Mouse (Mus musculus) MEL (cell line): ENCODE measurements at regions not wholly inside any gene's neighbourhood (a gene's known extent, or its start where the extent isn't known, plus 50 kb on each side); places are given as distances from the start of the nearest gene placed in this dataset.

Experiments
- DNase-seq: peaks from one replicate; pipeline ENCODE4 v3.0.0; 2011; ENCODE audit warnings: low read depth, low spot score
- H3K27ac ChIP-seq: 2 replicates; pipeline ENCODE4 v1.5.1; 2012; ENCODE audit warnings: low read depth, mild to moderate bottlenecking, control low read depth, low read length, moderate library complexity; ENCODE audit not compliant: control insufficient read depth
- H3K27me3 ChIP-seq, 2 experiments: fragments of 150-350 bp in 1 of 2; sonication (generic) in 1 of 2; 2 replicates each; pipeline ENCODE4 v1.6.1; 2012; ENCODE audit warnings: low read length in 2 of 2, mild to moderate bottlenecking in 2 of 2, improper control_type of control experiment in 1 of 2, moderate library complexity in 1 of 2; ENCODE audit not compliant: insufficient read depth in 2 of 2, control insufficient read depth in 1 of 2
- H3K36me3 ChIP-seq, 2 experiments: 2 replicates each; pipeline ENCODE4 v1.6.1; 2012 to 2014; ENCODE audit warnings: low read length in 2 of 2, improper control_type of control experiment in 1 of 2, inconsistent platforms in 1 of 2, mild to moderate bottlenecking in 1 of 2; ENCODE audit not compliant: insufficient read depth in 2 of 2, control insufficient read depth in 1 of 2
- H3K4me1 ChIP-seq, 2 experiments: fragments of 150-350 bp in 1 of 2; sonication (generic) in 1 of 2; 2 replicates each; pipeline ENCODE4 v1.6.1; 2012; ENCODE audit warnings: low read length in 2 of 2, improper control_type of control experiment in 1 of 2, mild to moderate bottlenecking in 1 of 2; ENCODE audit not compliant: insufficient read depth in 2 of 2, control insufficient read depth in 1 of 2
- H3K4me3 ChIP-seq, 2 experiments: fragments of 150-350 bp in 1 of 2; sonication (generic) in 1 of 2; 2 replicates each; pipeline ENCODE4 v1.5.1; 2012; ENCODE audit warnings: low read depth in 2 of 2, low read length in 2 of 2, mild to moderate bottlenecking in 2 of 2, moderate library complexity in 2 of 2, control low read depth in 1 of 2, improper control_type of control experiment in 1 of 2; ENCODE audit not compliant: control insufficient read depth in 1 of 2, insufficient read depth in 1 of 2
- H3K79me2 ChIP-seq: 2 replicates; pipeline ENCODE4 v1.6.1; 2012; ENCODE audit warnings: mild to moderate bottlenecking, low read length, moderate library complexity; ENCODE audit not compliant: control insufficient read depth, poor library complexity, insufficient read depth
- H3K9ac ChIP-seq: 2 replicates; pipeline ENCODE4 v1.6.1; 2012; ENCODE audit warnings: low read depth, mild to moderate bottlenecking, control low read depth, low read length, moderate library complexity; ENCODE audit not compliant: control insufficient read depth, poor library complexity, severe bottlenecking
- H3K9me3 ChIP-seq: fragments of 150-350 bp; sonication (generic); replicated peaks from 2 replicates; pipeline ENCODE4 v1.6.1; 2012; ENCODE audit warnings: mild to moderate bottlenecking, low read length, improper control_type of control experiment, moderate library complexity; ENCODE audit not compliant: insufficient read depth
- BHLHE40 ChIP-seq: IDR thresholded peaks from 2 replicates; pipeline ENCODE4 v1.6.1; 2012; ENCODE audit warnings: low read depth, mild to moderate bottlenecking, inconsistent platforms, low read length, improper control_type of control experiment, borderline replicate concordance
- CHD1 ChIP-seq: IDR thresholded peaks from 2 replicates; pipeline ENCODE4 v1.6.1; 2012; ENCODE audit warnings: low read depth, mild to moderate bottlenecking, inconsistent platforms, low read length, improper control_type of control experiment
- CTCF ChIP-seq, 3 experiments: IDR thresholded peaks in 2 of 3; conservative IDR thresholded peaks in 1 of 3; 2 replicates each; pipeline ENCODE4 v1.5.1; 2011 to 2012; ENCODE audit warnings: low read length in 3 of 3, low read depth in 2 of 3, mild to moderate bottlenecking in 2 of 3, improper control_type of control experiment in 1 of 3, inconsistent platforms in 1 of 3, mixed read lengths in 1 of 3, moderate library complexity in 1 of 3; ENCODE audit not compliant: control insufficient read depth in 1 of 3, insufficient read depth in 1 of 3, poor library complexity in 1 of 3, severe bottlenecking in 1 of 3
- E2F4 ChIP-seq: IDR thresholded peaks from 2 replicates; pipeline ENCODE4 v1.6.1; 2011; ENCODE audit warnings: low read depth, low read length, improper control_type of control experiment, borderline replicate concordance
- ELF1 ChIP-seq: IDR thresholded peaks from 2 replicates; pipeline ENCODE4 v1.6.1; 2014; ENCODE audit warnings: low read depth, mild to moderate bottlenecking, inconsistent platforms, low read length, improper control_type of control experiment, moderate library complexity
- EP300 ChIP-seq, 2 experiments: IDR thresholded peaks; 2 replicates each; pipeline ENCODE4 v1.6.1; 2011; ENCODE audit warnings: improper control_type of control experiment in 2 of 2, low read length in 2 of 2, low read depth in 1 of 2, mild to moderate bottlenecking in 1 of 2
- ETS1 ChIP-seq: IDR thresholded peaks from 2 replicates; pipeline ENCODE4 v1.6.1; 2012; ENCODE audit warnings: low read depth, mild to moderate bottlenecking, inconsistent platforms, low read length, improper control_type of control experiment, moderate library complexity
- GATA1 ChIP-seq: IDR thresholded peaks from 2 replicates; pipeline ENCODE4 v1.6.1; 2011; ENCODE audit warnings: low read depth, low read length, improper control_type of control experiment
- HCFC1 ChIP-seq: IDR thresholded peaks from 2 replicates; pipeline ENCODE4 v1.6.1; 2012; ENCODE audit warnings: low read depth, mild to moderate bottlenecking, inconsistent platforms, low read length, improper control_type of control experiment, moderate library complexity
- KAT2A ChIP-seq: conservative IDR thresholded peaks from 2 replicates; pipeline ENCODE4 v1.6.1; 2012; ENCODE audit warnings: low read depth, low read length, improper control_type of control experiment, inconsistent platforms
- MAX ChIP-seq: IDR thresholded peaks from 2 replicates; pipeline ENCODE4 v1.6.1; 2011; ENCODE audit warnings: low read length, improper control_type of control experiment
- MAZ ChIP-seq: IDR thresholded peaks from 2 replicates; pipeline ENCODE4 v1.6.1; 2012; ENCODE audit warnings: low read depth, mild to moderate bottlenecking, inconsistent platforms, low read length, improper control_type of control experiment
- MEF2A ChIP-seq: IDR thresholded peaks from 2 replicates; pipeline ENCODE4 v1.6.1; 2014; ENCODE audit warnings: low read depth, mild to moderate bottlenecking, inconsistent platforms, low read length, improper control_type of control experiment; ENCODE audit not compliant: poor library complexity, insufficient replicate concordance, severe bottlenecking; ENCODE audit errors: extremely low read depth
- MXI1 ChIP-seq: IDR thresholded peaks from 2 replicates; pipeline ENCODE4 v1.6.1; 2011; ENCODE audit warnings: mild to moderate bottlenecking, low read depth, low read length, improper control_type of control experiment
- MYB ChIP-seq: IDR thresholded peaks from 2 replicates; pipeline ENCODE4 v1.6.1; 2011; ENCODE audit warnings: mild to moderate bottlenecking, low read depth, low read length, improper control_type of control experiment
- MYC ChIP-seq: IDR thresholded peaks from 2 replicates; pipeline ENCODE4 v1.6.1; 2011; ENCODE audit warnings: low read depth, mild to moderate bottlenecking, low read length, improper control_type of control experiment, moderate library complexity
- POLR2A ChIP-seq, 2 experiments: IDR thresholded peaks; 2 replicates each; pipeline ENCODE4 v1.6.1; 2011 to 2012; ENCODE audit warnings: low read length in 2 of 2, mild to moderate bottlenecking in 2 of 2, control low read depth in 1 of 2, improper control_type of control experiment in 1 of 2, low read depth in 1 of 2, moderate library complexity in 1 of 2; ENCODE audit not compliant: control insufficient read depth in 1 of 2, insufficient read depth in 1 of 2, poor library complexity in 1 of 2
- POLR2AphosphoS2 ChIP-seq: IDR thresholded peaks from 2 replicates; pipeline ENCODE4 v1.6.1; 2011; ENCODE audit warnings: low read length, improper control_type of control experiment
- POLR2AphosphoS5 ChIP-seq: IDR thresholded peaks from 2 replicates; pipeline ENCODE4 v1.6.1; 2012; ENCODE audit warnings: low read depth, borderline replicate concordance, mild to moderate bottlenecking, inconsistent platforms, low read length, moderate library complexity, mixed read lengths
- RCOR1 ChIP-seq: IDR thresholded peaks from 2 replicates; pipeline ENCODE4 v1.6.1; 2012; ENCODE audit warnings: low read depth, mild to moderate bottlenecking, inconsistent platforms, low read length, improper control_type of control experiment
- SIN3A ChIP-seq: IDR thresholded peaks from 2 replicates; pipeline ENCODE4 v1.6.1; 2012; ENCODE audit warnings: low read length, improper control_type of control experiment, inconsistent platforms
- TAL1 ChIP-seq: IDR thresholded peaks from 2 replicates; pipeline ENCODE4 v1.6.1; 2012; ENCODE audit warnings: mild to moderate bottlenecking, inconsistent platforms, low read length, moderate library complexity, mixed read lengths
- TCF12 ChIP-seq: IDR thresholded peaks from 2 replicates; pipeline ENCODE4 v1.6.1; 2014; ENCODE audit warnings: low read depth, mild to moderate bottlenecking, inconsistent platforms, low read length, improper control_type of control experiment, moderate library complexity
- UBTF ChIP-seq: IDR thresholded peaks from 2 replicates; pipeline ENCODE4 v1.6.1; 2012; ENCODE audit warnings: low read depth, mild to moderate bottlenecking, inconsistent platforms, low read length, improper control_type of control experiment, moderate library complexity, borderline replicate concordance; ENCODE audit not compliant: insufficient read depth
- USF1 ChIP-seq: IDR thresholded peaks from 2 replicates; pipeline ENCODE4 v1.6.1; 2014; ENCODE audit warnings: low read depth, mild to moderate bottlenecking, inconsistent platforms, low read length, improper control_type of control experiment, moderate library complexity
- ZKSCAN1 ChIP-seq: IDR thresholded peaks from 2 replicates; pipeline ENCODE4 v1.6.1; 2012; ENCODE audit warnings: low read depth, mild to moderate bottlenecking, inconsistent platforms, low read length, improper control_type of control experiment, moderate library complexity
- ZMIZ1 ChIP-seq: IDR thresholded peaks from 2 replicates; pipeline ENCODE4 v1.6.1; 2012; ENCODE audit warnings: low read depth, mild to moderate bottlenecking, inconsistent platforms, low read length, improper control_type of control experiment, moderate library complexity
- ZNF384 ChIP-seq: IDR thresholded peaks from 2 replicates; pipeline ENCODE4 v1.6.1; 2012; ENCODE audit warnings: low read depth, mild to moderate bottlenecking, inconsistent platforms, low read length, improper control_type of control experiment

- no peak overlapping the region for H3K9ac ChIP-seq
- no peak overlapping the region for H3K27ac ChIP-seq
- H3K4me3 ChIP-seq: no peak overlapping the region
- peaks cover 0 to 5% of the 10 kb centered on the region in 2 experiments; a peak in 3 of 4 replicates for H3K27me3 ChIP-seq
- no peaks in the 10 kb centered on the region for H3K4me1 ChIP-seq
- H3K79me2 ChIP-seq: no peaks in the 10 kb centered on the region
- DNase-seq: no peak
- no peaks in the 10 kb centered on the region for H3K9me3 ChIP-seq
- TF ChIP-seq POLR2AphosphoS2: no peak
- no peaks in the 10 kb centered on the region for H3K36me3 ChIP-seq
These were observed 122.1 kb upstream of the Hes1 start for GRCm38 (mm10) chr16:29942111-29942510.

GRCm38 (mm10) chr16:29943963-29944860 lies 120.0 kb upstream of the Hes1 start:
- no peak overlapping the region for H3K9ac ChIP-seq
- H3K4me3 ChIP-seq: no peak overlapping the region
- H3K4me1 ChIP-seq: no peaks in the 10 kb centered on the region

DNA sequence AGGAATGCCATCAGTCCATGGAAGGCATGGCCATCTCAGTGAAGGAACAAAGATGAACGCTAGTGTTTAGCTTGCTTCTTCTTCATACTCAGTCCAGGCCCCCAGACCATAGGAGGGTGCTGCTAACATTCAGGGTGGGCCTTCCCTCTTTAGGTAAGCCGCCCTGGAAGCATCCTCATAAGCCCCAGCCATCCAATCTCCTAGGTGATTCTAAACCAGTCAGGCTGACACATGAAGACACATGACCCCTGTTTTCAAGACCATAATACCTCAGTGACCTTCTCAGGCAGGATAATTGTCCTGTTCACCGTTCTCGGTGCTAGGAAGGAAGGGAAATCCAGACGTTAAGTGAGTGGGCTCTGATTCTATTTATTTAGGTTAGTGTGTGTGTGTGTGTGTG lies 119.2 kb upstream of the Hes1 start:
- Histone ChIP-seq H3K4me1 (no peaks in the 10 kb centered on the region), H3K4me3 (no peak overlapping the region), H3K36me3 (no peaks in the 10 kb centered on the region), H3K27ac (no peak overlapping the region), H3K79me2 (no peaks in the 10 kb centered on the region), H3K27me3 (peaks cover 1 to 5% of the 10 kb centered on the region in 2 experiments), H3K9ac (no peak overlapping the region), H3K9me3 (no peaks in the 10 kb centered on the region)
- no peak for DNase-seq
- no peak for TF ChIP-seq RCOR1
- TF ChIP-seq MXI1: no peak
- TF ChIP-seq UBTF: no peak
- TF ChIP-seq ZKSCAN1: no peak
- TF ChIP-seq KAT2A: no peak
- no peak for TF ChIP-seq GATA1
- no peak for TF ChIP-seq ETS1
- TF ChIP-seq MYB: no peak
- TF ChIP-seq ELF1: no peak
- TF ChIP-seq ZNF384: no peak
- no peak for TF ChIP-seq USF1
- no peak for TF ChIP-seq MEF2A
- no peak for TF ChIP-seq MAZ
- no peak for TF ChIP-seq POLR2AphosphoS5
- TF ChIP-seq BHLHE40: no peak

More at GRCm38 (mm10) chr16:29943963-29944860, 120.0 kb upstream of the Hes1 start:
- Histone ChIP-seq H3K36me3 (no peaks in the 10 kb centered on the region), H3K27ac (no peak overlapping the region), H3K79me2 (no peaks in the 10 kb centered on the region), H3K9me3 (no peaks in the 10 kb centered on the region), H3K27me3 (peaks cover 1 to 5% of the 10 kb centered on the region in 2 experiments)
- TF ChIP-seq E2F4 (no peak), RCOR1 (no peak), POLR2AphosphoS2 (no peak), ELF1 (no peak), KAT2A (no peak), CTCF (IDR thresholded peaks at IDR 0.05 in 2 of 3, conservative IDR thresholded peaks at IDR 0.05 in 1 of 3; ENCODE audit: control insufficient read depth in 1 of 3, insufficient read depth in 1 of 3, low read depth in 2 of 3, low read length in 3 of 3, poor library complexity in 1 of 3, severe bottlenecking in 1 of 3) (no peak), MAX (no peak), TAL1 (no peak), POLR2A (IDR thresholded peaks at IDR 0.05; ENCODE audit: control insufficient read depth in 1 of 2, insufficient read depth in 1 of 2, low read depth in 1 of 2, low read length in 2 of 2, poor library complexity in 1 of 2) (no peak), MYC (no peak), POLR2AphosphoS5 (no peak), HCFC1 (no peak), EP300 (IDR thresholded peaks at IDR 0.05; ENCODE audit: low read depth in 1 of 2, low read length in 2 of 2) (no peak), ZMIZ1 (no peak), TCF12 (no peak), MEF2A (no peak), SIN3A (no peak), MAZ (no peak), UBTF (no peak), CHD1 (no peak)
- DNase-seq: no peak
